Mouse (Mus musculus): ENCODE results near the gene Armcx2. TPM values are rescaled to one million over a fixed set of nuclear protein-coding genes. Genes with fewer than 3 reads are reported as not detected.

Gene Armcx2
- polyA plus RNA-seq, 1 experiment from 2014 or later = 49.5 TPM

- Histone ChIP-seq H3K4me2 (ENCODE audit: low read length) (peak within 1 kb of the TSS; percentile 46), H3K9ac (ENCODE audit: low read length) (peak within 1 kb of the TSS; percentile 73), H3K4me1 (replicated peaks; ENCODE audit: control insufficient read depth, insufficient read depth, low read length) (no peaks in the 10 kb centered on the region), H3K9me3 (ENCODE audit: control insufficient read depth, low read length) (no peaks in the 10 kb centered on the region), H3K4me3 (ENCODE audit: low read depth, low read length) (peak within 1 kb of the TSS; percentile 59), H3K36me3 (ENCODE audit: control insufficient read depth, insufficient read depth, low read length) (no peaks in the 10 kb centered on the region), H3K27ac (ENCODE audit: low read depth) (peak within 1 kb of the TSS; percentile 82), H3K27me3 (replicated peaks; ENCODE audit: control insufficient read depth, insufficient read depth, low read length) (no peaks in the 10 kb centered on the region)
- ATAC-seq (replicated peaks; ENCODE audit: low FRiP score, low TSS enrichment, low read depth) (peak; percentile 91), DNase-seq (ENCODE audit: low spot score) (peak; percentile 74)
- WGBS = 7% methylated on average over 40 of the region's 46 CpGs
Observed at GRCm38 (mm10) chrX:134756434-134757292, 52.4 kb downstream of the Armcx2 start, which contains the start of gene Armcx3. Gene Armcx3 (plus strand): TSS chrX:134756595.

Small RNAs within 50 kb of the gene (microRNA-seq; reads per million reads assigned to microRNA genes)
- gene Mir7093 = 1.0 reads per million, percentile 8 among the genes with 10 or more reads in this experiment

Other genes with a start within 250 kb of the Armcx2 start
- 0.76 and 0.77 TPM in 2 replicates for gene Btk, start 225.7 kb downstream of the Armcx2 start, polyA plus RNA-seq (2014; fragmentation: Nextera tagmentation; extraction: Ambion mirVana)
- 523 and 609 TPM in 2 replicates for gene Rpl36a, start 223.6 kb downstream of the Armcx2 start, polyA plus RNA-seq (2014; fragmentation: Nextera tagmentation; extraction: Ambion mirVana)
- 7.1 and 7.4 TPM in 2 replicates for gene Gla, start 208.1 kb downstream of the Armcx2 start, polyA plus RNA-seq (2014; fragmentation: Nextera tagmentation; extraction: Ambion mirVana)
- 84.7 and 93.2 TPM in 2 replicates for gene Hnrnph2, start 208.0 kb downstream of the Armcx2 start, polyA plus RNA-seq (2014; fragmentation: Nextera tagmentation; extraction: Ambion mirVana)
- gene Armcx4, start 122.7 kb downstream of the Armcx2 start, polyA plus RNA-seq (2014; fragmentation: Nextera tagmentation; extraction: Ambion mirVana) = 4.3 and 4.6 TPM in 2 replicates
- 40.7 and 44.5 TPM in 2 replicates for gene Armcx1, start 91.3 kb downstream of the Armcx2 start, polyA plus RNA-seq (2014; fragmentation: Nextera tagmentation; extraction: Ambion mirVana)
- 21.6 and 22.7 TPM in 2 replicates for gene Armcx6, start 57.8 kb downstream of the Armcx2 start, polyA plus RNA-seq (2014; fragmentation: Nextera tagmentation; extraction: Ambion mirVana)
- gene Armcx3, start 52.6 kb downstream of the Armcx2 start, polyA plus RNA-seq (2014; fragmentation: Nextera tagmentation; extraction: Ambion mirVana) = 68.2 and 72.7 TPM in 2 replicates
- gene Nxf2, start 155.5 kb upstream of the Armcx2 start, polyA plus RNA-seq (2014; fragmentation: Nextera tagmentation; extraction: Ambion mirVana) = 0.31 and 0.54 TPM in 2 replicates
- 4.2 and 5.5 TPM in 2 replicates for gene Zmat1, start 200.0 kb upstream of the Armcx2 start, polyA plus RNA-seq (2014; fragmentation: Nextera tagmentation; extraction: Ambion mirVana)

Measured in intestine, embryonic 14.5 days (tissue).